In the genomic region with DNA sequence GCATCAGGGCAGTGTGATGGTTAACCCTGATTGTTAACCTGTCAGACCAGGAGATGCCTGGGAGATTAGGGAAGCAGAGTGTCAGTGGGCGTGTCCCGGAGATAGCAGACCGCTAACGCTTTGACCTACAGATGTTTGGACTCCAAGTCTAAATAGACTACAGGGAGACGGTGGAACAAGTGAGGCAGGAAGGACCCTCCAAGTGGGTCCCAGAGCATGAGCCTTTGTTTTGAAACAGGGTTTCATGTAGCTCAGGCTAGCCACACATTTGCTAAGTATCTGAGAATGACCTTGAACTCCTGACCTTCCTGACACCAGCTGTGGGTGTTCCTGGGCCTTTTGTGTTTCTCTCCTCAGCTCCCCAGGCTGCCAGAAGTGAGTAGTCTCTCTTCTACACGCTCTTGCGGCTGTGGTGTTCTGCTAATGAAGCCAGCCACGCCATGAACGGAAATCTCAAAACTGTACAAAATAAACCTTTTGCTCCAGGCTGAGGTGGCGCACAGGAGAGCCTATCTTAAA, we compare ENCODE assay signal across 38 mouse cellular contexts. TPM values are rescaled to one million over a fixed set of nuclear protein-coding genes. Genes with fewer than 3 reads are reported as not detected.
DNase-seq lines count a peak whose midpoint lies in the region; ATAC-seq lines count a peak whose summit lies in the region.
"Had no signal": no experiment of that assay in that cellular context is flagged by ENCODE, and none has a peak within 500 bp of the region (broad histone marks: within the 10 kb centered on the region; RNA-seq: fewer than 3 reads in every experiment).

No protein-coding gene starts in this region.

- WGBS in heart, embryonic 12.5 days, result 46% methylated on average over 10 of the region's 10 CpGs
- WGBS in forebrain, embryonic 13.5 days, result 71% methylated on average over 10 of the region's 10 CpGs

- H3K36me3 ChIP-seq in heart, embryonic 12.5 days, result peaks cover 8% of the 10 kb centered on the region
- peaks cover 19% of the 10 kb centered on the region for H3K36me3 ChIP-seq in forebrain, embryonic 13.5 days (ENCODE audit: poor library complexity, severe bottlenecking)

- no peak overlapping the region for H3K4me3 ChIP-seq in heart, embryonic 12.5 days
- no peak overlapping the region for H3K4me3 ChIP-seq in forebrain, embryonic 13.5 days
- H3K4me3 ChIP-seq: embryonic facial prominence, embryonic 13.5 days; layer of hippocampus, adult 2 months; left cerebral cortex, adult 2 months; limb, embryonic 12.5 days; megakaryocyte, embryonic 14.5 days; midbrain, embryonic 12.5 days; myocyte; neural tube, embryonic 12.5 days had no signal

- peak overlapping the region; percentile 87 for H3K27ac ChIP-seq in heart, embryonic 12.5 days (ENCODE audit: poor library complexity, severe bottlenecking)
- no peak overlapping the region for H3K27ac ChIP-seq in forebrain, embryonic 13.5 days
- H3K27ac ChIP-seq: embryonic facial prominence, embryonic 13.5 days; layer of hippocampus, adult 2 months; left cerebral cortex, adult 2 months; limb, embryonic 12.5 days; midbrain, embryonic 12.5 days; neural tube, embryonic 12.5 days had no signal

- no peak for ATAC-seq in heart, embryonic 12.5 days (ENCODE audit: insufficient number of reproducible peaks, low FRiP score)
- ATAC-seq in forebrain, embryonic 13.5 days, result no peak
- ATAC-seq: CD4-positive, CD25-positive, alpha-beta regulatory T cell, adult 4 months; forebrain, postnatal 0 days; hindbrain, embryonic 16.5 days; Patski had no signal

- DNase-seq in cerebellum, adult 9-11 months, result peak; percentile 12
- no peak for DNase-seq in cerebellum, postnatal 10 days
- no peak for DNase-seq in heart, postnatal 25 days (ENCODE audit: low spot score)
- DNase-seq in ES-CJ7 (ENCODE audit: low read depth, low spot score), result peak; percentile 98
- DNase-seq in ZHBTc4 (ENCODE audit: low read depth, low spot score), result peak; percentile 94
- DNase-seq: adrenal gland, adult 8-10 months; forebrain, postnatal 0 days; gastrocnemius, postnatal 25 days; lung, postnatal 36 days; right cerebral cortex, adult 18-20 months; spleen, adult 18-20 months; thymus, postnatal 14 days had no signal

- H3K27me3 ChIP-seq in heart, embryonic 12.5 days (replicated peaks), result peaks cover 9% of the 10 kb centered on the region
- no peaks in the 10 kb centered on the region for H3K27me3 ChIP-seq in forebrain, embryonic 13.5 days
- H3K27me3 ChIP-seq: neural tube, embryonic 12.5 days had no signal

- no peaks in the 10 kb centered on the region for H3K9me3 ChIP-seq in heart, embryonic 12.5 days (replicated peaks)
- no peaks in the 10 kb centered on the region for H3K9me3 ChIP-seq in forebrain, embryonic 13.5 days (replicated peaks)
- H3K9me3 ChIP-seq: embryonic facial prominence, embryonic 13.5 days; limb, embryonic 12.5 days; midbrain, embryonic 12.5 days; neural tube, embryonic 12.5 days had no signal

- H3K4me1 ChIP-seq in heart, embryonic 12.5 days (replicated peaks), result peaks cover 52% of the 10 kb centered on the region
- 0 out of 2 replicates have a peak, but pooled peaks cover 7% of the 10 kb centered on the region for H3K4me1 ChIP-seq in forebrain, embryonic 13.5 days
- H3K4me1 ChIP-seq: embryonic facial prominence, embryonic 13.5 days; limb, embryonic 12.5 days; midbrain, embryonic 12.5 days; neural tube, embryonic 12.5 days had no signal

- no peak overlapping the region for H3K4me2 ChIP-seq in heart, embryonic 12.5 days
- H3K4me2 ChIP-seq in forebrain, embryonic 13.5 days, result no peak overlapping the region
- H3K4me2 ChIP-seq: embryonic facial prominence, embryonic 13.5 days; limb, embryonic 12.5 days; midbrain, embryonic 12.5 days; neural tube, embryonic 12.5 days had no signal

- intact Hi-C loops in heart, postnatal 25 days (cut with DNase I), result no loop called here

- no peak overlapping the region for H3K9ac ChIP-seq in heart, embryonic 12.5 days
- no peak overlapping the region for H3K9ac ChIP-seq in forebrain, embryonic 13.5 days
- H3K9ac ChIP-seq: embryonic facial prominence, embryonic 13.5 days; forebrain, postnatal 0 days; limb, embryonic 12.5 days; midbrain, embryonic 12.5 days; neural tube, embryonic 12.5 days had no signal

RNA-seq across cellular contexts. Expression of a gene that starts 9.1 kb away (rescaled TPM):
- polyA plus RNA-seq in heart, embryonic 12.5 days (2016; fragmentation: Nextera tagmentation; extraction: Ambion mirVana), result 14.2 and 15.5 TPM in 2 replicates
- 100 to 1,000 TPM; 174 to 182 TPM for total RNA-seq in heart, postnatal 25 days (2021)
- polyA plus RNA-seq in forebrain, embryonic 13.5 days (2015; fragmentation: Nextera tagmentation; extraction: Ambion mirVana), result 10.2 and 11.0 TPM in 2 replicates

RNA-seq across cellular contexts. Expression of a gene that starts 25.0 kb away (rescaled TPM):
- 0.19 and 0.63 TPM in 2 replicates for polyA plus RNA-seq in heart, embryonic 12.5 days (2016; fragmentation: Nextera tagmentation; extraction: Ambion mirVana)
- total RNA-seq in heart, postnatal 25 days (2021), result not detected
- 79.5 and 82.0 TPM in 2 replicates for polyA plus RNA-seq in forebrain, embryonic 13.5 days (2015; fragmentation: Nextera tagmentation; extraction: Ambion mirVana)
- total RNA-seq: gastrocnemius, postnatal 25 days; heart, adult 18-20 months; liver, adult 2 months; MEL had no signal
- polyA plus RNA-seq: CD4-positive, CD25-positive, alpha-beta regulatory T cell, adult 4 months; liver, adult 2 months had no signal

RNA-seq across cellular contexts. Expression of a gene that starts 28.8 kb away (rescaled TPM):
- polyA plus RNA-seq in heart, embryonic 12.5 days (2016; fragmentation: Nextera tagmentation; extraction: Ambion mirVana), result not detected in 2 replicates
- not detected for total RNA-seq in heart, postnatal 25 days (2021)
- polyA plus RNA-seq in forebrain, embryonic 13.5 days (2015; fragmentation: Nextera tagmentation; extraction: Ambion mirVana), result 0.16 TPM in 1 of 2 replicates, not detected in the other
- total RNA-seq: adrenal gland, adult 8-10 months; gastrocnemius, postnatal 25 days; heart, adult 18-20 months; layer of hippocampus, adult 2 months; layer of hippocampus, postnatal 14 days; left cerebral cortex, adult 2 months; left cerebral cortex, postnatal 25 days; liver, adult 2 months; MEL had no signal
- polyA plus RNA-seq: CD4-positive, CD25-positive, alpha-beta regulatory T cell, adult 4 months; embryonic facial prominence, embryonic 13.5 days; forebrain, embryonic 11.5 days; heart, embryonic 16.5 days; limb, embryonic 12.5 days; liver, adult 2 months; liver, embryonic 16.5 days; lung, embryonic 16.5 days; midbrain, embryonic 12.5 days; neural tube, embryonic 12.5 days; Patski; stomach, embryonic 16.5 days; urinary bladder, adult 2 months had no signal

RNA-seq across cellular contexts. Expression of a gene that starts 38.8 kb away (rescaled TPM):
- 55.3 and 57.2 TPM in 2 replicates for polyA plus RNA-seq in heart, embryonic 12.5 days (2016; fragmentation: Nextera tagmentation; extraction: Ambion mirVana)
- 10 to 100 TPM; 21.0 to 21.6 TPM for total RNA-seq in heart, postnatal 25 days (2021)
- polyA plus RNA-seq in forebrain, embryonic 13.5 days (2015; fragmentation: Nextera tagmentation; extraction: Ambion mirVana), result 80.1 and 83.3 TPM in 2 replicates

RNA-seq across cellular contexts. Expression of a gene that starts 43.3 kb away (rescaled TPM):
- 0.17 and 0.18 TPM in 2 replicates for polyA plus RNA-seq in heart, embryonic 12.5 days (2016; fragmentation: Nextera tagmentation; extraction: Ambion mirVana)
- not detected for total RNA-seq in heart, postnatal 25 days (2021)
- polyA plus RNA-seq in forebrain, embryonic 13.5 days (2015; fragmentation: Nextera tagmentation; extraction: Ambion mirVana), result not detected in 2 replicates
- total RNA-seq: forebrain, postnatal 0 days; gastrocnemius, postnatal 25 days; heart, adult 18-20 months; layer of hippocampus, adult 2 months; layer of hippocampus, postnatal 14 days; left cerebral cortex, adult 2 months; left cerebral cortex, postnatal 25 days; midbrain, postnatal 0 days had no signal
- polyA plus RNA-seq: CD4-positive, CD25-positive, alpha-beta regulatory T cell, adult 4 months; embryonic facial prominence, embryonic 13.5 days; forebrain, embryonic 11.5 days; forebrain, postnatal 0 days; hindbrain, embryonic 11.5 days; hindbrain, embryonic 16.5 days; limb, embryonic 12.5 days; lung, embryonic 16.5 days; midbrain, embryonic 12.5 days; midbrain, postnatal 0 days; myocyte; neural tube, embryonic 12.5 days had no signal

Comparison
In these comparisons a context has a peak if more than half of its experiments do, and no peak if none do; other contexts are left out.
1. DNase-seq: peak in cerebellum, adult 9-11 months (single experiment), ES-CJ7 (single experiment) and ZHBTc4 (single experiment); none in cerebellum, postnatal 10 days (0 of 2) and heart, postnatal 25 days (single experiment).
2. RNA of a gene that starts 25.0 kb away (polyA plus RNA-seq): 79.5 to 82.0 TPM in forebrain, embryonic 13.5 days; 0.19 to 0.63 TPM in heart, embryonic 12.5 days; every median in the first group is over 10 times any median in the second.